ENCODE assay signal across 8 mouse cellular contexts in the genomic region with DNA sequence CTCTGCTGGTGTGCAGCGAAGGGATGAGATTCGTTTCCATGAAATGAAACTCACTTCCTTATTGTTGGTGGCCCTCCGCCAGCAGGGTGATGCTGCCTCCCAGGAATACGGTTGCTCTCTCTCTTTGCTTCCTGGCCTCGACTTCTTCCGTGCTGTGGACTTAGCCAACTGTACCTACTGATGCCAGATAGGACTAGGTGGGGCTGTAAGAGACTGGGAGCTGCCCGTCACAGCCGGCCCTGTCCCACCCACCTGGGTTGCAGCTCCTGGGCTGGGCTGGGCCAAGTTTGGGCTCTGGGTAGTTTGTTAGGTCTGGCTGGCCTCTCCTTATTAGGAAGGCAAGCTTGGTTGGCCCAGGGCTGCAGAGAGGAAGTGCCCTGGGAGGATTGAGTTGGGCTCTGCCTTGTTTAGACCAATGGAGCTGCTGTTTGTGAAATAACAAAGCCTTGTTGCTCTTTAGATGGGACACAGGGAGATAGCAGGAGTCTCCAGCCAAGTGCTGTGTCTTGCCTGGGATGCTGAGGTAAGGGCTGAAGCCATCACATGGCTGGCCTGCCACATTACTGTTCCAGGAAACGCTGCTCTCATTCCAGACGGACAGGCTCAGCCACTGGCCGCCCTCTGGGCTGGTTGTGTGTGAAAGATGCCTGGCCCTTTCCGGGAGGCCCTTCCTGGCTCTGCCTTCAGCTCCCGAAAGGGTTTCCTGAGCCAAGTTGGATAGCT. TPM values are rescaled to one million over a fixed set of nuclear protein-coding genes. Genes with fewer than 3 reads are reported as not detected.
DNase-seq lines count a peak whose midpoint lies in the region; ATAC-seq and TF ChIP-seq lines count a peak whose summit lies in the region.

No protein-coding gene starts in this region.

- H3K4me2 ChIP-seq in hindbrain, embryonic 15.5 days = no peak overlapping the region
- peak overlapping the region; percentile 4; the same call in 1 of the 2 replicates for H3K4me2 ChIP-seq in liver, embryonic 11.5 days
- no peak overlapping the region for H3K4me2 ChIP-seq in midbrain, postnatal 0 days (ENCODE audit: low read depth, low read length, poor library complexity, severe bottlenecking)

- H3K27me3 ChIP-seq in Patski = no peaks in the 10 kb centered on the region
- H3K27me3 ChIP-seq in hindbrain, embryonic 15.5 days = no peaks in the 10 kb centered on the region
- no peaks in the 10 kb centered on the region for H3K27me3 ChIP-seq in liver, embryonic 11.5 days (replicated peaks; ENCODE audit: control insufficient read depth, insufficient read depth, low read length)
- no peaks in the 10 kb centered on the region for H3K27me3 ChIP-seq in midbrain, postnatal 0 days (ENCODE audit: insufficient read depth, low read length)

- H3K4me1 ChIP-seq in hindbrain, embryonic 15.5 days (replicated peaks) = peaks cover 48% of the 10 kb centered on the region
- H3K4me1 ChIP-seq in liver, embryonic 11.5 days (replicated peaks; ENCODE audit: control insufficient read depth, insufficient read depth, low read length) = peaks cover 26% of the 10 kb centered on the region
- no peaks in the 10 kb centered on the region for H3K4me1 ChIP-seq in midbrain, postnatal 0 days (ENCODE audit: insufficient read depth, low read length)

- no peak for TF ChIP-seq CTCF in Patski (IDR thresholded peaks at IDR 0.05)
- no peak for TF ChIP-seq CTCF in midbrain, postnatal 0 days (IDR thresholded peaks at IDR 0.05)

- H3K9ac ChIP-seq in hindbrain, embryonic 15.5 days = no peak overlapping the region
- H3K9ac ChIP-seq in liver, embryonic 11.5 days (ENCODE audit: low read depth, low read length) = no peak overlapping the region
- H3K9ac ChIP-seq in midbrain, postnatal 0 days (replicated peaks; ENCODE audit: low read length, poor library complexity, severe bottlenecking) = no peak overlapping the region

- 65% methylated on average over 13 of the region's 13 CpGs for WGBS in hindbrain, embryonic 15.5 days
- 47% methylated on average over 13 of the region's 13 CpGs for whole genome bisulfite sequencing in liver, embryonic 11.5 days
- 68% methylated on average over 13 of the region's 13 CpGs for WGBS in midbrain, postnatal 0 days

- CTCF ChIA-PET in Patski (lab: Charles Lee) = interaction anchor here (0.9 to 2.4 kb wide), 8 partner anchors 10 to 22 kb away, joined by 3 to 8 read pairs (median 4); no protein-coding TSS in a partner anchor

- H3K9me3 ChIP-seq in hindbrain, embryonic 15.5 days = no peaks in the 10 kb centered on the region
- H3K9me3 ChIP-seq in liver, embryonic 11.5 days (ENCODE audit: control insufficient read depth, low read length) = no peaks in the 10 kb centered on the region
- no peaks in the 10 kb centered on the region for H3K9me3 ChIP-seq in midbrain, postnatal 0 days (ENCODE audit: low read length)

- in situ Hi-C loops in Patski (cut with MboI; ENCODE audit: low pct_unique_long_range_greater_than_20kb) = no loop called here

- H3K27ac ChIP-seq in hindbrain, embryonic 15.5 days (replicated peaks) = peak overlapping the region; percentile 75
- H3K27ac ChIP-seq in liver, embryonic 11.5 days (ENCODE audit: low read depth, low read length) = peak overlapping the region; percentile 77
- peak overlapping the region; percentile 49; the same call in 1 of the 2 replicates for H3K27ac ChIP-seq in midbrain, postnatal 0 days (ENCODE audit: low read depth, low read length)

- no peaks in the 10 kb centered on the region; the same call in 1 of the 2 replicates for H3K36me3 ChIP-seq in hindbrain, embryonic 15.5 days
- peaks cover under 1% of the 10 kb centered on the region; the same call in 1 of the 2 replicates for H3K36me3 ChIP-seq in liver, embryonic 11.5 days (ENCODE audit: control insufficient read depth, insufficient read depth, low read length)
- H3K36me3 ChIP-seq in midbrain, postnatal 0 days (ENCODE audit: insufficient read depth, low read length) = peaks cover 4% of the 10 kb centered on the region; the same call in 1 of the 2 replicates

- ATAC-seq in Patski = peak; percentile 63
- peak; percentile 53; the same call in 1 of the 2 replicates for ATAC-seq in hindbrain, embryonic 15.5 days (ENCODE audit: low FRiP score, low read depth)
- ATAC-seq in liver, embryonic 11.5 days (replicated peaks; ENCODE audit: low FRiP score) = peak; percentile 63
- no peak for ATAC-seq in midbrain, postnatal 0 days (ENCODE audit: low FRiP score)
- no peak for ATAC-seq in inflammation-experienced regulatory T-cells, adult 6 months
- ATAC-seq in activated CD4-positive, CD25-positive, alpha-beta regulatory T cell, adult 4 months = no peak

- peak; percentile 50 for DNase-seq in Patski (ENCODE audit: low read depth, low spot score)
- DNase-seq in cerebellum, adult 18-20 months = peak; percentile 66 to 74
- DNase-seq in gastrocnemius, postnatal 10 days = peak; percentile 63
- no peak for DNase-seq in liver, embryonic 11.5 days (ENCODE audit: low spot score)
- peak; percentile 51 for DNase-seq in midbrain, postnatal 0 days (ENCODE audit: low spot score)

- POLR2A ChIA-PET in Patski (lab: Charles Lee) = interaction anchor here (0.5 to 1.9 kb wide), 5 partner anchors 16 to 40 kb away, joined by 3 to 5 read pairs (median 3); no protein-coding TSS in a partner anchor

- H3K4me3 ChIP-seq in hindbrain, embryonic 15.5 days = no peak overlapping the region
- H3K4me3 ChIP-seq in liver, embryonic 11.5 days (ENCODE audit: low read depth, low read length) = no peak overlapping the region
- H3K4me3 ChIP-seq in midbrain, postnatal 0 days (ENCODE audit: low read depth, low read length) = no peak overlapping the region

RNA-seq across cellular contexts. Expression of gene Foxk1, which starts 23.5 kb away (rescaled TPM):
- 29.3 TPM for polyA plus RNA-seq in Patski (2021)
- total RNA-seq in gastrocnemius, postnatal 10 days (2021) = 10 to 100 TPM; 17.5 to 19.1 TPM
- 6.1 and 6.6 TPM in 2 replicates for polyA plus RNA-seq in hindbrain, embryonic 15.5 days (2015; fragmentation: Nextera tagmentation; extraction: Ambion mirVana)
- 3.1 and 4.0 TPM in 2 replicates for polyA plus RNA-seq in liver, embryonic 11.5 days (2014; fragmentation: Nextera tagmentation; extraction: Ambion mirVana)
- 28.0 and 30.0 TPM in 2 replicates for total RNA-seq in midbrain, postnatal 0 days (2014; rRNA removed)
- polyA plus RNA-seq in midbrain, postnatal 0 days (2015; fragmentation: Nextera tagmentation; extraction: Ambion mirVana) = 4.9 and 7.1 TPM in 2 replicates
- 10 to 100 TPM in 1 of 3 experiments, 1 to 10 TPM in 2; 6.3 to 10.1 (median 8.5) TPM for polyA plus RNA-seq in inflammation-experienced regulatory T-cells, adult 6 months (2017; shearing (Covaris generic))
- 10 to 100 TPM in 1 of 2 experiments, 1 to 10 TPM in 1; 9.4 to 13.3 TPM for polyA plus RNA-seq in activated CD4-positive, CD25-positive, alpha-beta regulatory T cell, adult 4 months (2017; shearing (Covaris generic))

RNA-seq across cellular contexts. Expression of gene Ap5z1, which starts 39.0 kb away (rescaled TPM):
- 30.6 TPM for polyA plus RNA-seq in Patski (2021)
- total RNA-seq in gastrocnemius, postnatal 10 days (2021) = 1 to 10 TPM; 4.3 to 4.8 TPM
- 13.5 and 14.3 TPM in 2 replicates for polyA plus RNA-seq in hindbrain, embryonic 15.5 days (2015; fragmentation: Nextera tagmentation; extraction: Ambion mirVana)
- 11.7 and 11.9 TPM in 2 replicates for polyA plus RNA-seq in liver, embryonic 11.5 days (2014; fragmentation: Nextera tagmentation; extraction: Ambion mirVana)
- 11.5 and 15.3 TPM in 2 replicates for total RNA-seq in midbrain, postnatal 0 days (2014; rRNA removed)
- polyA plus RNA-seq in midbrain, postnatal 0 days (2015; fragmentation: Nextera tagmentation; extraction: Ambion mirVana) = 6.6 and 7.1 TPM in 2 replicates
- 10 to 100 TPM; 16.8 to 19.4 (median 19.1) TPM for polyA plus RNA-seq in inflammation-experienced regulatory T-cells, adult 6 months (2017; shearing (Covaris generic))
- 10 to 100 TPM; 12.0 to 24.8 TPM for polyA plus RNA-seq in activated CD4-positive, CD25-positive, alpha-beta regulatory T cell, adult 4 months (2017; shearing (Covaris generic))

Comparison
In these comparisons a context has a peak if more than half of its experiments do, and no peak if none do; other contexts are left out.
1. ATAC-seq: peak in Patski (single experiment), hindbrain, embryonic 15.5 days (single experiment) and liver, embryonic 11.5 days (single experiment); none in midbrain, postnatal 0 days (single experiment), inflammation-experienced regulatory T-cells, adult 6 months (single experiment) and activated CD4-positive, CD25-positive, alpha-beta regulatory T cell, adult 4 months (single experiment).
2. Peak in every context shown above with its lines, with median percentiles within 50 percentile points of each other: H3K27ac ChIP-seq.